In the genomic region with DNA sequence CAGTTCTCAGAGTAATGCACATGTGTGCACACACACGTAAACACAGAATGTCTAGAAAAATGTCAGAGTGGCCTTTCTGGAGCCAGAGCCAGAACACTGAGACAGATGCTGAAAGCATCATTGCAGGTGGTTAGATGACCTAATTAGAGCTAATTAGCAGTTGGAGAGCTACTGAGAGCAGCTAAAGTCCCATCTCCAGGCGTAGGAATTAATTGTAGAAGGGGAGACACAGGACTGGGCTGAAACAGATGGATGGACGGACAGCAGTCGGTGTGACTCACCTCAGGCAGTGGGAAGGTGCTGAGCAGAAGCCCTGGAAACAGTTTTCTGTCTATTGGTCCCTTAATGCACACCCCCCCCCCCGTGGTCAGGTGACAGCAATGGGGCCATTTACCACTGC, we compare ENCODE assay signal across 10 mouse cellular contexts.
"Had no signal": no experiment of that assay in that cellular context is flagged by ENCODE, and none has a peak within 500 bp of the region (broad histone marks: within the 10 kb centered on the region; RNA-seq: fewer than 3 reads in every experiment).

No protein-coding gene starts in this region.

- DNase-seq: kidney, adult 8-10 months; kidney, postnatal 36 days; layer of hippocampus, adult 9-11 months; layer of hippocampus, postnatal 36 days; liver; liver, embryonic 13.5 days; liver, postnatal 0 days; midbrain, embryonic 14.5 days; right cerebral cortex, postnatal 14 days; thymus, postnatal 36 days had no signal
